Mouse (Mus musculus) erythroblast, embryonic 14.5 days (primary cell): ENCODE data around the gene Slc23a2. TPM values are rescaled to one million over a fixed set of nuclear protein-coding genes. Genes with fewer than 3 reads are reported as not detected.

Source experiments
- H3K27me3 ChIP-seq: 2 replicates; pipeline ENCODE4 v1.6.1; 2012; ENCODE audit warnings: inconsistent platforms; ENCODE audit not compliant: control insufficient read depth
- H3K36me3 ChIP-seq: 2 replicates; pipeline ENCODE4 v1.6.1; 2012; ENCODE audit warnings: mild to moderate bottlenecking, inconsistent platforms; ENCODE audit not compliant: control insufficient read depth
- H3K4me1 ChIP-seq: 2 replicates; pipeline ENCODE4 v1.6.1; 2012; ENCODE audit warnings: inconsistent platforms; ENCODE audit not compliant: control insufficient read depth
- H3K4me3 ChIP-seq: replicated peaks from 2 replicates; pipeline ENCODE3; 2012; ENCODE audit warnings: moderate library complexity, mild to moderate bottlenecking, inconsistent platforms
- H3K9me3 ChIP-seq: 2 replicates; pipeline ENCODE4 v1.6.1; 2012; ENCODE audit warnings: low read length, inconsistent platforms, mixed read lengths; ENCODE audit not compliant: control insufficient read depth
- GATA1 ChIP-seq: IDR thresholded peaks from 2 replicates; pipeline ENCODE4 v1.6.1; 2012; ENCODE audit warnings: low read length, inconsistent platforms, mixed read lengths
- TAL1 ChIP-seq: IDR thresholded peaks from 3 replicates; pipeline ENCODE4 v1.6.1; 2012; ENCODE audit warnings: low read length, inconsistent platforms, mixed read lengths
- polyA plus RNA-seq: library from polyadenylated mRNA; stranded (reverse); fragments of >175 nt; gene quantifications from 2 replicates; pipeline ENCODE4 v1.2.3, GENCODE M21; 2012

Gene Slc23a2
- polyA plus RNA-seq, 1 experiment, result not detected

DNA sequence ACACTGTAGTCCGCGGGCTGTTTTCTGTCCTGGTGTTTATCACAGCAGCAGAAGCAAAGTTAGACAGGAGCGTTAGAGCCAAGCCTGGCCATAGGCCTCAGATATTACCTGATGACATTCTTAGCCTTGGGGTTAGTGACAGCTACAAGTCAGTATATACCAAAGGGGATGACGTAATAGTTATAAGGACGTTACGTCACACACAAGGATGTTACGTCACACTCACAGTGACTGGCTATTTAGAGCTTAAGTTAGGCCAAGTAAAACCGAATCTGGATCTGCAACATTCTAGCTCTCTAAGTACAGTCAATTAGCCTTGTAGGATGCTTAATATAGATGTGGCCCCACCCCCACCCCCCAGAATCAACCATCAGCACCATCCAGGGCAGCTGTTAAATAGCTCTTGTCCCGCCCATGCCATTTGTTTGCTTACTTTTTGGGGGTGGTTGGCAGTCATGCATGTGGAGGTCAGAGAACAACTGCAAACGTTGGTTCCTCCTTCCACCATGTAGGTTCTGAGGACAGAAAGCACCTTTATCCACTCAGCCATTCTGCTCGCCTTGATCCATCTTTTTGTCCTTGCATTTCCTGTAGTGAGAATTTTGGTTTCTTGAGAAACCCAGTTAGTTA lies 96.7 kb downstream of the Slc23a2 start:
- TF ChIP-seq TAL1 (no peak), GATA1 (no peak)

GRCm38 (mm10) chr2:132047364-132047763 lies 97.5 kb downstream of the Slc23a2 start:
- Histone ChIP-seq H3K36me3 (no peaks in the 10 kb centered on the region), H3K4me1 (peaks cover 4% of the 10 kb centered on the region), H3K9me3 (no peaks in the 10 kb centered on the region), H3K4me3 (no peak overlapping the region), H3K27me3 (no peaks in the 10 kb centered on the region)
- TF ChIP-seq TAL1 (no peak), GATA1 (no peak)

More for the DNA sequence above, 96.7 kb downstream of the Slc23a2 start:
- Histone ChIP-seq H3K27me3 (no peaks in the 10 kb centered on the region), H3K4me3 (no peak overlapping the region), H3K4me1 (peaks cover 4% of the 10 kb centered on the region), H3K9me3 (no peaks in the 10 kb centered on the region), H3K36me3 (no peaks in the 10 kb centered on the region)

DNA sequence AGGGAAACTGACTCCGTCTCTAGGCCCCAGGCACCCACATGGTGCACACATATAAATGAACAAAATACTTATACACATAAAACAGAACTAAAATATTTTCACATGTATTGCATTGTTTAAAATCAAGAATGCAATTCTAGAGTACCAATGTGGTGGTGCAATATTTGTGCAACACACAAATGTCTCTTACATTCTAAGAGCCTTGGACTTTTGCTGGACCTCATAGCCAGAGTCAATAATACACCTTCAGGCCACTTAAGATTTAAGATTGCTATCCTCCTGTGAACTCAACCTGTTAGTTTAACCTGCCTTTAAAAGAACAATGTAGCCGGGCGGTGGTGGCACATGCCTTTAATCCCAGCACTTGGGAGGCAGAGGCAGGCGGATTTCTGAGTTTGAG lies 98.2 kb downstream of the Slc23a2 start:
- no peaks in the 10 kb centered on the region for H3K9me3 ChIP-seq
- no peaks in the 10 kb centered on the region for H3K27me3 ChIP-seq
- no peak overlapping the region for H3K4me3 ChIP-seq
- peaks cover 2% of the 10 kb centered on the region; the same call in 1 of the 2 replicates for H3K4me1 ChIP-seq
- H3K36me3 ChIP-seq, result no peaks in the 10 kb centered on the region
- TF ChIP-seq GATA1 (no peak), TAL1 (no peak)

DNA sequence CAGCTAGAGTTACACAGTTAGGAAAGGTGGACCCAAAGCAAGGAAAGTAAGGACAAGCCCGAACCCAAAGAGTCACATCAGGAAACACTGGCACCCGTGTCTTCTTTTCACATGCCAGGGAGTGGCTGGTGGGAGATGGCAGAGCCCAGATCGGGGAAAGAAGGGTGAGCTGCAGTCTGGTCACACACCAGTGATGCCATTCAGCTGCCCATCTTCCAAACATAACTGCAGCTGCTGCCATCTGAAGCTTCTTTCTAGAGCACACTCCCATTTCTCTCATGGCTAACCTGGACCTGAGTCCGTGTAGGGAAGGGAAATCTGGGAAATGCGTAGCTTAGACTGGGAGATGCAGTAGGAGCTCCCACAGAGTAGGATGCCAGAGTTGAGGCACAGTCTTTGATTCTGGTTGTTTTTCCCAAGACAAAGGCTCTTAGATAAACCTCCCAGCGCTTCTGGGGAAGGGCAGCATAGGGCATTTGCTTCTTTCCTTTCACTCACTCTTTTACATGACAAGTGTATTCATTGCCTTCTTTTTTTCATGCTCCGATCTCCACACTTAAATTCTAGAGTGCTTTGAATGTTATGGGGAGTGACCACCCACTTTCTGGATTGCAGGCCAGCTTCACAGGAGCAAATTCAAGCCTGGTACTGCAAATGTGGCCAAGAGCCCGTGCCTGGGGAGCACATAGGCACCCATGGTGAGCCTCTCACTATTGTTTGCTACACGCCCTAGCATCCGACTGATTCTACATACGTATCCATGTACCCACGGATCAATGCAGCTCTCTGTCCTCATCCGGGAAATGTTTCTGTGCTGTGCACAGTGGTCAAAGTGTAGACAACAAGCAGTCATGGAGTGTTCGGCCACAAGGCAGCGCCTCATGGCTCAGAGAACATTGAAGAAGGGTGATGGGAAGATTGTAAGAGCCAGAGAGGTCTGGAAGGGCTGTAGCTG lies 100.3 kb downstream of the Slc23a2 start:
- no peaks in the 10 kb centered on the region for H3K9me3 ChIP-seq
- peaks cover 2% of the 10 kb centered on the region; the same call in 1 of the 2 replicates for H3K4me1 ChIP-seq
- no peaks in the 10 kb centered on the region for H3K27me3 ChIP-seq
- no peak overlapping the region for H3K4me3 ChIP-seq
- TF ChIP-seq GATA1, result no peak
- TF ChIP-seq TAL1, result no peak
- H3K36me3 ChIP-seq, result no peaks in the 10 kb centered on the region

GRCm38 (mm10) chr2:132043101-132043621 lies 101.7 kb downstream of the Slc23a2 start:
- H3K4me1 ChIP-seq, result peaks cover 2% of the 10 kb centered on the region; the same call in 1 of the 2 replicates
- H3K4me3 ChIP-seq, result no peak overlapping the region
- TF ChIP-seq GATA1 (no peak), TAL1 (no peak)
- H3K36me3 ChIP-seq, result no peaks in the 10 kb centered on the region
- no peaks in the 10 kb centered on the region for H3K27me3 ChIP-seq
- no peaks in the 10 kb centered on the region for H3K9me3 ChIP-seq

GRCm38 (mm10) chr2:132039894-132040293 lies 105.0 kb downstream of the Slc23a2 start:
- H3K4me1 ChIP-seq, result peaks cover 10% of the 10 kb centered on the region
- H3K36me3 ChIP-seq, result no peaks in the 10 kb centered on the region
- H3K27me3 ChIP-seq, result no peaks in the 10 kb centered on the region
- no peaks in the 10 kb centered on the region for H3K9me3 ChIP-seq
- TF ChIP-seq TAL1, result no peak
- TF ChIP-seq GATA1, result no peak
- no peak overlapping the region for H3K4me3 ChIP-seq

DNA sequence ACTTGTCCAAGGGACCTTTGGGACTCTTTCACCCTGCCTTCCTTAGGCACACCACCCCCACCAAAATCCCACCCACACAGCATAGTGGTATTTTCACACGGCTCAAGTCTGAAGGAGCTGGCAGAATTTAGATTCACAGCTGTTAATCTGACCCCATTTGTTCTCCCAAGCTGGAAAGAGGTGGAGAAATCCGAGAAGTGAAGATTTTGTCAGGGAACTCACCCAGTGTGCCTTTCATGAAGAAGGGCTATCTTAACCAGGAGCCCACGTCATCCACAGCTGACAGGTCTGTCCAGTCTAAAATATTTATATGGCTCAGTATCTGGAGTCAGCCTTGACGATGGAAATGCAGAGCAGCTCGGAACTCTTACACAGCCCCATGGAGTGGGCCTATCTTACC lies 108.6 kb downstream of the Slc23a2 start:
- H3K4me1 ChIP-seq, result peaks cover 21% of the 10 kb centered on the region
- no peaks in the 10 kb centered on the region for H3K36me3 ChIP-seq
- H3K4me3 ChIP-seq, result no peak overlapping the region
- peaks cover 1% of the 10 kb centered on the region for H3K27me3 ChIP-seq
- TF ChIP-seq TAL1, result no peak
- TF ChIP-seq GATA1, result no peak
- H3K9me3 ChIP-seq, result no peaks in the 10 kb centered on the region

GRCm38 (mm10) chr2:132035470-132035835 lies 109.5 kb downstream of the Slc23a2 start:
- H3K36me3 ChIP-seq, result no peaks in the 10 kb centered on the region
- no peak for TF ChIP-seq GATA1
- TF ChIP-seq TAL1, result no peak
- H3K4me1 ChIP-seq, result peaks cover 21% of the 10 kb centered on the region

More at GRCm38 (mm10) chr2:132035470-132035835, 109.5 kb downstream of the Slc23a2 start:
- no peaks in the 10 kb centered on the region for H3K9me3 ChIP-seq
- H3K27me3 ChIP-seq, result peaks cover 10% of the 10 kb centered on the region
- no peak overlapping the region for H3K4me3 ChIP-seq
